Mouse (Mus musculus): Measurements from ENCODE around the gene Pus1. TPM values are rescaled to one million over a fixed set of nuclear protein-coding genes. Genes with fewer than 3 reads are reported as not detected.
A peak's percentile ranks its signal among the peaks of the same experiment; 100 is the strongest.

Gene Pus1
- polyA plus RNA-seq, 1 experiment from 2014 or later = 24.5 TPM

GRCm38 (mm10) chr5:110786081-110786835, 5.8 kb upstream of the Pus1 start:
- peak; percentile 30; the same call in 1 of the 2 replicates for ATAC-seq (ENCODE audit: low read depth)
- Histone ChIP-seq H3K9me3 (replicated peaks; ENCODE audit: control insufficient read depth, low read length) (no peaks in the 10 kb centered on the region), H3K27ac (ENCODE audit: low read length) (0 out of 2 replicates have a peak overlapping the region, but pooled peaks have one; percentile 25), H3K36me3 (ENCODE audit: control insufficient read depth, insufficient read depth) (peaks cover 57% of the 10 kb centered on the region), H3K9ac (ENCODE audit: low read depth, low read length) (no peak overlapping the region), H3K4me1 (ENCODE audit: control insufficient read depth, low read depth, low read length) (peaks cover 35% of the 10 kb centered on the region), H3K4me2 (ENCODE audit: low read depth, low read length) (no peak overlapping the region), H3K27me3 (ENCODE audit: control insufficient read depth, insufficient read depth, low read depth, low read length) (no peaks in the 10 kb centered on the region), H3K4me3 (ENCODE audit: low read depth, low read length) (no peak overlapping the region)
- 69% methylated on average over 11 of the region's 11 CpGs for WGBS (ENCODE audit: insufficient replicate concordance)

- Histone ChIP-seq H3K9ac (ENCODE audit: low read depth, low read length) (0 out of 2 replicates have a peak overlapping the region, but pooled peaks have one; percentile 3), H3K4me3 (ENCODE audit: low read depth, low read length) (no peak overlapping the region), H3K4me2 (ENCODE audit: low read depth, low read length) (no peak overlapping the region), H3K36me3 (ENCODE audit: control insufficient read depth, insufficient read depth) (peaks cover 27% of the 10 kb centered on the region), H3K27ac (ENCODE audit: low read length) (peak overlapping the region; percentile 92), H3K4me1 (ENCODE audit: control insufficient read depth, low read depth, low read length) (peaks cover 55% of the 10 kb centered on the region), H3K27me3 (ENCODE audit: control insufficient read depth, insufficient read depth, low read depth, low read length) (no peaks in the 10 kb centered on the region), H3K9me3 (replicated peaks; ENCODE audit: control insufficient read depth, low read length) (no peaks in the 10 kb centered on the region)
- ATAC-seq (ENCODE audit: low read depth) = no peak
- 63% methylated on average over 8 of the region's 8 CpGs for WGBS (ENCODE audit: insufficient replicate concordance)
Observed at GRCm38 (mm10) chr5:110783150-110783549, 2.7 kb upstream of the Pus1 start.

GRCm38 (mm10) chr5:110781529-110782238, 1.2 kb upstream of the Pus1 start:
- peak overlapping the region; percentile 13; the same call in 1 of the 2 replicates for H3K4me3 ChIP-seq (ENCODE audit: low read depth, low read length)

GRCm38 (mm10) chr5:110780761-110781528, 486 bp upstream of the Pus1 start:
- H3K9me3 ChIP-seq (replicated peaks; ENCODE audit: control insufficient read depth, low read length) = no peaks in the 10 kb centered on the region
- H3K4me1 ChIP-seq (ENCODE audit: control insufficient read depth, low read depth, low read length) = peaks cover 41% of the 10 kb centered on the region
- H3K27ac ChIP-seq (ENCODE audit: low read length) = peak overlapping the region; percentile 92
- 61% methylated on average over 10 of the region's 10 CpGs for WGBS (ENCODE audit: insufficient replicate concordance)
- no peaks in the 10 kb centered on the region for H3K27me3 ChIP-seq (ENCODE audit: control insufficient read depth, insufficient read depth, low read depth, low read length)
- peaks cover 5% of the 10 kb centered on the region for H3K36me3 ChIP-seq (ENCODE audit: control insufficient read depth, insufficient read depth)
- H3K4me2 ChIP-seq (ENCODE audit: low read depth, low read length) = peak overlapping the region; percentile 100
- ATAC-seq (ENCODE audit: low read depth) = peak; percentile 6; the same call in 1 of the 2 replicates
- peak overlapping the region; percentile 77 for H3K4me3 ChIP-seq (ENCODE audit: low read depth, low read length)
- H3K9ac ChIP-seq (ENCODE audit: low read depth, low read length) = peak overlapping the region; percentile 78

More at GRCm38 (mm10) chr5:110781529-110782238, 1.2 kb upstream of the Pus1 start:
- H3K27me3 ChIP-seq (ENCODE audit: control insufficient read depth, insufficient read depth, low read depth, low read length) = no peaks in the 10 kb centered on the region
- H3K9ac ChIP-seq (ENCODE audit: low read depth, low read length) = peak overlapping the region; percentile 78
- 35% methylated on average over 7 of the region's 7 CpGs for WGBS (ENCODE audit: insufficient replicate concordance)
- peaks cover 46% of the 10 kb centered on the region for H3K4me1 ChIP-seq (ENCODE audit: control insufficient read depth, low read depth, low read length)
- H3K9me3 ChIP-seq (replicated peaks; ENCODE audit: control insufficient read depth, low read length) = no peaks in the 10 kb centered on the region
- peak overlapping the region; percentile 92 for H3K27ac ChIP-seq (ENCODE audit: low read length)
- peak overlapping the region; percentile 100 for H3K4me2 ChIP-seq (ENCODE audit: low read depth, low read length)
- peaks cover 12% of the 10 kb centered on the region for H3K36me3 ChIP-seq (ENCODE audit: control insufficient read depth, insufficient read depth)
- peak; percentile 85 for ATAC-seq (ENCODE audit: low read depth)

DNA sequence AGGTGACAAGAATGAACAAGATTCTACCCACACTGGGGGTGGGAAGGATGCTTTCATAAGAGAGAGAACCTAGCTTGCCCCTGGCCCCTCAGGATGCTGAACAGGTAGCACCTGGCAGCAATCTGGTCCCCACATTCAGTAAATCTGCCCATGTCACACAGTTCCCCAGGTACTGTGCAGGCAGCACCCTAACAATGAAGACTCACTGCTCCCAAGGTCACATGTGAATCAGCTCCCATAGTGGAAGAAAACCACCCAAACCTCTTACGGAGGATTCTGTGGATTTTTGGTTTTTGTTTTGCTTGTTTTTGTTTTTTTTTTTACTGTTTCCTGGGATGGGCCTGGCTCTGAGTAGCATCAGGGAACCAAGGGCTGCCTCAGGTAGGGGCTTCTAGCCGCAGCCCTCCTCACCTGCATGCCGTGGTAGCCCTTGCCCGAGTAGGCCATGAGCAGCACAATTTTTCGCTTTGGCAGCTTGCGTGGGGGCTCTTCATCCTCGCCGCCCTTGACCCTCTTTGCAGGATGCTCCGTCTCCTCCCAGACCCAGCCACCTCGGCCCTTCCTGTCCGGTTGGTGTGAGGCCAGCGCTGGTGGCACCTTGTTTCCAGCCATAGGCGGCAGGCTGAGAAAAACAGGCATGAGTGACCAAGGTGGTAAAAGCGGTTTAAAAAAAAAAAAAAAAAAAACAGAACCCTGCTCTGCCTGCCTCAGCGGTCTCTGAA, 1.0 kb downstream of the Pus1 start:
- Histone ChIP-seq H3K4me2 (ENCODE audit: low read depth, low read length) (peak overlapping the region; percentile 100), H3K4me3 (ENCODE audit: low read depth, low read length) (peak overlapping the region; percentile 77), H3K27me3 (ENCODE audit: control insufficient read depth, insufficient read depth, low read depth, low read length) (no peaks in the 10 kb centered on the region), H3K9ac (ENCODE audit: low read depth, low read length) (peak overlapping the region; percentile 78), H3K36me3 (ENCODE audit: control insufficient read depth, insufficient read depth) (peaks cover 12% of the 10 kb centered on the region), H3K27ac (ENCODE audit: low read length) (0 out of 2 replicates have a peak overlapping the region, but pooled peaks have one; percentile 2), H3K4me1 (ENCODE audit: control insufficient read depth, low read depth, low read length) (peaks cover 41% of the 10 kb centered on the region), H3K9me3 (replicated peaks; ENCODE audit: control insufficient read depth, low read length) (no peaks in the 10 kb centered on the region)
- no peak for ATAC-seq (ENCODE audit: low read depth)
- 11% methylated on average over 15 of the region's 15 CpGs for WGBS (ENCODE audit: insufficient replicate concordance)

- Histone ChIP-seq H3K27ac (ENCODE audit: low read length) (no peak overlapping the region), H3K9me3 (replicated peaks; ENCODE audit: control insufficient read depth, low read length) (no peaks in the 10 kb centered on the region), H3K9ac (ENCODE audit: low read depth, low read length) (no peak overlapping the region), H3K27me3 (ENCODE audit: control insufficient read depth, insufficient read depth, low read depth, low read length) (no peaks in the 10 kb centered on the region), H3K4me1 (ENCODE audit: control insufficient read depth, low read depth, low read length) (peaks cover 40% of the 10 kb centered on the region), H3K4me3 (ENCODE audit: low read depth, low read length) (no peak overlapping the region), H3K4me2 (ENCODE audit: low read depth, low read length) (no peak overlapping the region), H3K36me3 (ENCODE audit: control insufficient read depth, insufficient read depth) (peaks cover 20% of the 10 kb centered on the region)
- WGBS (ENCODE audit: insufficient replicate concordance) = 81% methylated on average over 12 of the region's 12 CpGs
- ATAC-seq (ENCODE audit: low read depth) = no peak
Observed at GRCm38 (mm10) chr5:110778263-110778662, 2.2 kb downstream of the Pus1 start.

GRCm38 (mm10) chr5:110776141-110776540, 4.3 kb downstream of the Pus1 start:
- no peak overlapping the region for H3K9ac ChIP-seq (ENCODE audit: low read depth, low read length)
- H3K27me3 ChIP-seq (ENCODE audit: control insufficient read depth, insufficient read depth, low read depth, low read length) = no peaks in the 10 kb centered on the region
- H3K4me1 ChIP-seq (ENCODE audit: control insufficient read depth, low read depth, low read length) = peaks cover 25% of the 10 kb centered on the region
- no peak overlapping the region for H3K4me2 ChIP-seq (ENCODE audit: low read depth, low read length)
- no peak for ATAC-seq (ENCODE audit: low read depth)
- WGBS (ENCODE audit: insufficient replicate concordance) = 73% methylated on average over 2 of the region's 2 CpGs
- no peaks in the 10 kb centered on the region for H3K9me3 ChIP-seq (replicated peaks; ENCODE audit: control insufficient read depth, low read length)
- peaks cover 21% of the 10 kb centered on the region for H3K36me3 ChIP-seq (ENCODE audit: control insufficient read depth, insufficient read depth)
- no peak overlapping the region for H3K27ac ChIP-seq (ENCODE audit: low read length)
- no peak overlapping the region for H3K4me3 ChIP-seq (ENCODE audit: low read depth, low read length)

DNA sequence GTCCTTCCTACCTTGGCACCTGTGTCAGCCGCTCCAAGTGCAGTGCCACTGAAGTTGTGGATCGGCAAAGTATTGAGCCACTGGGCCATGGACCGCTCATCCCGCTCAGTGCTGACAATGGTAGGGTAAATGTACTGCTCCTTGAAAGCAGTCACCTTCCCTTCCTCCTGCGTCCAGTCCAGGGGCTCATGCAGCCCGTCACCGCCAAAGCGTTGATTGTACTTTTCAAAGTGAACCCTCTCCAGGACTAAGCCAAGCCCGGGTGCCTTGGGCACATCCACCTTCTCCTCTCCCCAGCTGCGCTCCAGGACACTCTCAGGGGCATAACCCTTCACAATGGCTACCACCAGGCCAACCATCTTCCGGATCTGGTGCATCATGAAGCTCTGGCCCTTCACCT, 5.9 kb downstream of the Pus1 start:
- H3K4me1 ChIP-seq (ENCODE audit: control insufficient read depth, low read depth, low read length) = peaks cover 16% of the 10 kb centered on the region
- 88% methylated on average over 11 of the region's 11 CpGs for WGBS (ENCODE audit: insufficient replicate concordance)
- no peak for ATAC-seq (ENCODE audit: low read depth)
- no peaks in the 10 kb centered on the region for H3K9me3 ChIP-seq (replicated peaks; ENCODE audit: control insufficient read depth, low read length)
- no peak overlapping the region for H3K4me2 ChIP-seq (ENCODE audit: low read depth, low read length)
- no peak overlapping the region for H3K27ac ChIP-seq (ENCODE audit: low read length)
- H3K9ac ChIP-seq (ENCODE audit: low read depth, low read length) = no peak overlapping the region
- H3K36me3 ChIP-seq (ENCODE audit: control insufficient read depth, insufficient read depth) = peaks cover 21% of the 10 kb centered on the region
- no peak overlapping the region for H3K4me3 ChIP-seq (ENCODE audit: low read depth, low read length)
- H3K27me3 ChIP-seq (ENCODE audit: control insufficient read depth, insufficient read depth, low read depth, low read length) = no peaks in the 10 kb centered on the region
